In genomic region chr6:13070147-13070425, GRCm38 (mm10) we compare ENCODE assay signal across 8 mouse cellular contexts. TPM values are rescaled to one million over a fixed set of nuclear protein-coding genes. Genes with fewer than 3 reads are reported as not detected.
DNase-seq lines count a peak whose midpoint lies in the region; ATAC-seq and TF ChIP-seq lines count a peak whose summit lies in the region.

No protein-coding gene starts in this region.

- no peak for TF ChIP-seq POLR2A in heart, adult 2 months (IDR thresholded peaks at IDR 0.05; ENCODE audit: insufficient read depth, low read depth, low read length)
- no peak for TF ChIP-seq POLR2A in CH12.LX (IDR thresholded peaks at IDR 0.05; ENCODE audit: low read depth, low read length)

- dilution Hi-C loops in CH12.LX (cut with MboI; ENCODE audit: extremely low pct_ligation_motif_present, extremely low pct_unique_long_range_greater_than_20kb, low sequenced_read_pairs), result no loop called here

- no peak for DNase-seq in heart, adult 2 months
- DNase-seq in heart, postnatal 10 days, result no peak
- DNase-seq in CH12.LX (ENCODE audit: extremely low read depth), result no peak
- no peak for DNase-seq in forebrain, embryonic 14.5 days (ENCODE audit: low spot score)
- DNase-seq in liver, embryonic 14.5 days (ENCODE audit: low read depth in 3 of 3, low spot score in 3 of 3), result peak in 2 of 3 experiments; percentile 0 to 23
- DNase-seq in adrenal gland, postnatal 4 days (ENCODE audit: low spot score in 2 of 2), result no peak
- no peak for DNase-seq in urinary bladder, adult 18-20 months (ENCODE audit: low spot score in 2 of 2)
- no peak for DNase-seq in thymus, postnatal 0 days (ENCODE audit: low spot score)

- TF ChIP-seq RAD21 in CH12.LX (IDR thresholded peaks at IDR 0.05; ENCODE audit: low read depth, low read length), result no peak

- WGBS in heart, adult 2 months, result 2% methylated on average over 11 of the region's 11 CpGs
- 2% methylated on average over 11 of the region's 11 CpGs for WGBS in forebrain, embryonic 14.5 days
- 1% methylated on average over 11 of the region's 11 CpGs for WGBS in liver, embryonic 14.5 days (ENCODE audit: insufficient replicate concordance)

- in situ Hi-C loops in CH12.LX (cut with MboI; ENCODE audit: low pct_ligation_motif_present, low pct_unique_long_range_greater_than_20kb, low sequenced_read_pairs), result no loop called here

- peak overlapping the region; percentile 98 for H3K27ac ChIP-seq in heart, adult 2 months
- H3K27ac ChIP-seq in CH12.LX (ENCODE audit: insufficient read depth, low read depth), result no peak overlapping the region
- H3K27ac ChIP-seq in forebrain, embryonic 14.5 days (ENCODE audit: low read depth, low read length), result peak overlapping the region; percentile 81; the same call in 1 of the 2 replicates
- H3K27ac ChIP-seq in liver, embryonic 14.5 days, result peak overlapping the region; percentile 39

- peaks cover 2% of the 10 kb centered on the region; the same call in 1 of the 2 replicates for H3K79me2 ChIP-seq in heart, adult 2 months (replicated peaks; ENCODE audit: control insufficient read depth, insufficient read depth, low read length)
- no peaks in the 10 kb centered on the region for H3K79me2 ChIP-seq in CH12.LX (replicated peaks; ENCODE audit: control insufficient read depth, extremely low read depth, insufficient read depth, poor library complexity, severe bottlenecking)

- peak overlapping the region; percentile 78 for H3K4me3 ChIP-seq in heart, adult 2 months
- H3K4me3 ChIP-seq in CH12.LX (replicated peaks in 1 of 3; ENCODE audit: low read depth in 2 of 3, low read length in 2 of 3, poor library complexity in 1 of 3), result peak overlapping the region; percentile 84 to 98 (median 90)
- peak overlapping the region; percentile 91 for H3K4me3 ChIP-seq in forebrain, embryonic 14.5 days (ENCODE audit: low read depth, low read length)
- peak overlapping the region; percentile 88 to 90 for H3K4me3 ChIP-seq in liver, embryonic 14.5 days (ENCODE audit: insufficient read depth in 1 of 2, low read depth in 2 of 2, low read length in 2 of 2)

- H3K4me2 ChIP-seq in CH12.LX (ENCODE audit: insufficient read depth, low read depth, poor library complexity, severe bottlenecking), result peak overlapping the region; percentile 80
- peak overlapping the region; percentile 72 for H3K4me2 ChIP-seq in forebrain, embryonic 14.5 days (ENCODE audit: low read length)
- H3K4me2 ChIP-seq in liver, embryonic 14.5 days (ENCODE audit: low read depth), result peak overlapping the region; percentile 83

- no peaks in the 10 kb centered on the region for H3K27me3 ChIP-seq in heart, adult 2 months (ENCODE audit: control insufficient read depth, insufficient read depth, low read length)
- no peaks in the 10 kb centered on the region for H3K27me3 ChIP-seq in CH12.LX (replicated peaks)
- H3K27me3 ChIP-seq in forebrain, embryonic 14.5 days (replicated peaks; ENCODE audit: control insufficient read depth, insufficient read depth, low read length), result no peaks in the 10 kb centered on the region
- H3K27me3 ChIP-seq in liver, embryonic 14.5 days (ENCODE audit: control insufficient read depth, insufficient read depth, low read length), result no peaks in the 10 kb centered on the region

- H3K9me3 ChIP-seq in CH12.LX (replicated peaks; ENCODE audit: low read length), result no peaks in the 10 kb centered on the region
- H3K9me3 ChIP-seq in forebrain, embryonic 14.5 days (replicated peaks; ENCODE audit: control insufficient read depth, low read length), result no peaks in the 10 kb centered on the region
- H3K9me3 ChIP-seq in liver, embryonic 14.5 days (ENCODE audit: control insufficient read depth, low read length), result no peaks in the 10 kb centered on the region

- intact Hi-C loops in heart, adult 2 months (cut with DNase I), result loop anchor here (10.0 kb wide), 1 partner anchor 315 kb away; no protein-coding TSS in a partner anchor
- intact Hi-C loops in heart, postnatal 10 days (cut with DNase I), result loop anchor here (10.0 kb wide), 1 partner anchor 525 kb away; no protein-coding TSS in a partner anchor

- peaks cover 31% of the 10 kb centered on the region for H3K36me3 ChIP-seq in heart, adult 2 months (ENCODE audit: control insufficient read depth, insufficient read depth, low read length)
- H3K36me3 ChIP-seq in CH12.LX (replicated peaks in 1 of 2; ENCODE audit: control insufficient read depth in 1 of 2, insufficient read depth in 1 of 2, low read length in 1 of 2), result peaks cover 14 to 33% of the 10 kb centered on the region in 2 experiments
- peaks cover 18% of the 10 kb centered on the region for H3K36me3 ChIP-seq in forebrain, embryonic 14.5 days (ENCODE audit: control insufficient read depth, insufficient read depth, low read length)
- no peaks in the 10 kb centered on the region; the same call in 1 of the 2 replicates for H3K36me3 ChIP-seq in liver, embryonic 14.5 days (replicated peaks; ENCODE audit: control insufficient read depth, insufficient read depth, low read depth)

- peaks cover 1% of the 10 kb centered on the region for H3K4me1 ChIP-seq in heart, adult 2 months (ENCODE audit: control insufficient read depth, insufficient read depth, low read length)
- H3K4me1 ChIP-seq in CH12.LX (ENCODE audit: control insufficient read depth in 1 of 2, insufficient read depth in 2 of 2), result peaks cover 0 to 11% of the 10 kb centered on the region in 2 experiments; a peak in 2 of 4 replicates
- peaks cover 5% of the 10 kb centered on the region for H3K4me1 ChIP-seq in forebrain, embryonic 14.5 days (ENCODE audit: control insufficient read depth, insufficient read depth, low read length)
- H3K4me1 ChIP-seq in liver, embryonic 14.5 days (replicated peaks; ENCODE audit: control insufficient read depth in 2 of 2, insufficient read depth in 2 of 2, low read length in 1 of 2), result peaks cover 6% of the 10 kb centered on the region in 2 experiments

- H3K9ac ChIP-seq in heart, adult 2 months (ENCODE audit: low read depth, low read length), result peak overlapping the region; percentile 99
- H3K9ac ChIP-seq in CH12.LX (ENCODE audit: insufficient read depth, low read depth), result peak overlapping the region; percentile 79
- peak overlapping the region; percentile 96 for H3K9ac ChIP-seq in forebrain, embryonic 14.5 days (ENCODE audit: low read length)
- peak overlapping the region; percentile 88 for H3K9ac ChIP-seq in liver, embryonic 14.5 days (replicated peaks)

- TF ChIP-seq EP300 in heart, adult 2 months (IDR thresholded peaks at IDR 0.05; ENCODE audit: insufficient read depth, low read depth, low read length), result no peak
- no peak for TF ChIP-seq EP300 in CH12.LX (IDR thresholded peaks at IDR 0.05; ENCODE audit: low read length)
- no peak for TF ChIP-seq EP300 in liver, embryonic 14.5 days (IDR thresholded peaks at IDR 0.05; ENCODE audit: low read depth)

- TF ChIP-seq CTCF in heart, adult 2 months (IDR thresholded peaks at IDR 0.05), result no peak
- TF ChIP-seq CTCF in CH12.LX (conservative IDR thresholded peaks at IDR 0.05 in 1 of 2, IDR thresholded peaks at IDR 0.05 in 1 of 2; ENCODE audit: low read depth in 2 of 2, low read length in 2 of 2), result no peak
- TF ChIP-seq CTCF in liver, embryonic 14.5 days (IDR thresholded peaks at IDR 0.05; ENCODE audit: low read depth), result no peak

- no peak for ATAC-seq in forebrain, embryonic 14.5 days
- no peak; the same call in 1 of the 2 replicates for ATAC-seq in liver, embryonic 14.5 days (ENCODE audit: insufficient read depth)

TF ChIP-seq in CH12.LX, 34 proteins besides CTCF, POLR2A, EP300 and RAD21:
- TF ChIP-seq GABPA (IDR thresholded peaks at IDR 0.05; ENCODE audit: insufficient replicate concordance, low read depth, low read length) (no peak), UBTF (IDR thresholded peaks at IDR 0.05; ENCODE audit: low read depth, low read length) (no peak), CHD2 (IDR thresholded peaks at IDR 0.05; ENCODE audit: low read length) (no peak), SIN3A (IDR thresholded peaks at IDR 0.05; ENCODE audit: low read length) (no peak), MEF2A (IDR thresholded peaks at IDR 0.05; ENCODE audit: borderline replicate concordance, low read depth, low read length) (no peak), POLR2AphosphoS2 (IDR thresholded peaks at IDR 0.05; ENCODE audit: low read depth, low read length) (no peak), RCOR1 (conservative IDR thresholded peaks at IDR 0.05; ENCODE audit: low read depth, low read length) (no peak), NRF1 (IDR thresholded peaks at IDR 0.05; ENCODE audit: low read depth, low read length) (no peak), MAX (IDR thresholded peaks at IDR 0.05; ENCODE audit: low read length) (no peak), ELF1 (IDR thresholded peaks at IDR 0.05; ENCODE audit: low read depth, low read length) (no peak)

RNA-seq across cellular contexts. Expression of gene Tmem106b, which starts 0.5 kb away (rescaled TPM):
- 100 to 1,000 TPM; 151 to 181 TPM for total RNA-seq in heart, adult 2 months (2021)
- 25.6 and 52.4 TPM in 2 replicates for polyA plus RNA-seq in heart, adult 2 months (2012; rRNA removed)
- total RNA-seq in heart, postnatal 10 days (2021), result 100 to 1,000 TPM; 123 to 128 TPM
- total RNA-seq in CH12.LX (2012; rRNA removed), result 17.1 and 19.8 TPM in 2 replicates
- total RNA-seq in CH12.LX (2014; rRNA removed), result 23.1 and 28.4 TPM in 2 replicates
- polyA plus RNA-seq in CH12.LX (2012; ENCODE audit: insufficient read length, low read depth), result 23.3 and 25.0 TPM in 2 replicates
- 36.8 and 41.3 TPM in 2 replicates for polyA plus RNA-seq in forebrain, embryonic 14.5 days (2014; fragmentation: Nextera tagmentation; extraction: Ambion mirVana)
- polyA plus RNA-seq in liver, embryonic 14.5 days (2012; rRNA removed), result 3.1 and 4.0 TPM in 2 replicates
- 9.9 and 10.6 TPM in 2 replicates for polyA plus RNA-seq in liver, embryonic 14.5 days (2014; fragmentation: Nextera tagmentation; extraction: Ambion mirVana)
- 100 to 1,000 TPM; 109 to 113 TPM for total RNA-seq in adrenal gland, postnatal 4 days (2021)
- polyA plus RNA-seq in thymus, postnatal 0 days (2015; fragmentation: Nextera tagmentation; extraction: Ambion mirVana), result 37.4 and 40.7 TPM in 2 replicates

Comparison
In these comparisons a context has a peak if more than half of its experiments do, and no peak if none do; other contexts are left out.
1. DNase-seq: peak in liver, embryonic 14.5 days (2 of 3); none in heart, adult 2 months (0 of 2), heart, postnatal 10 days (0 of 2), CH12.LX (single experiment), forebrain, embryonic 14.5 days (single experiment), adrenal gland, postnatal 4 days (0 of 2), urinary bladder, adult 18-20 months (0 of 2) and thymus, postnatal 0 days (single experiment).
2. Peak in every context shown above with its lines, with median percentiles within 50 percentile points of each other: H3K4me3 ChIP-seq, H3K9ac ChIP-seq and H3K4me2 ChIP-seq.